Mouse (Mus musculus): ENCODE measurements around the gene Arrb1. TPM values are rescaled to one million over a fixed set of nuclear protein-coding genes. Genes with fewer than 3 reads are reported as not detected.
A peak's percentile ranks its signal among the peaks of the same experiment; 100 is the strongest.

Arrb1 gene
- polyA plus RNA-seq, 1 experiment from 2014 or later = 3.0 TPM

GRCm38 (mm10) chr7:99531408-99531970 is 3.8 kb upstream of the Arrb1 start:
- Histone ChIP-seq H3K9ac (replicated peaks; ENCODE audit: low read length) (no peak overlapping the region), H3K4me2 (ENCODE audit: low read depth, low read length) (no peak overlapping the region), H3K36me3 (replicated peaks; ENCODE audit: control insufficient read depth, insufficient read depth, low read depth, low read length) (no peaks in the 10 kb centered on the region), H3K4me3 (ENCODE audit: low read depth, low read length) (no peak overlapping the region), H3K27ac (replicated peaks; ENCODE audit: low read depth, low read length) (no peak overlapping the region), H3K27me3 (ENCODE audit: control insufficient read depth, insufficient read depth, low read length) (no peaks in the 10 kb centered on the region), H3K4me1 (ENCODE audit: control insufficient read depth, insufficient read depth, low read length) (peaks cover 6% of the 10 kb centered on the region; the same call in 1 of the 2 replicates), H3K9me3 (replicated peaks; ENCODE audit: control insufficient read depth, low read length) (no peaks in the 10 kb centered on the region)
- WGBS = 89% methylated on average over 3 of the region's 3 CpGs
- DNase-seq (ENCODE audit: low spot score) (no peak), ATAC-seq (replicated peaks; ENCODE audit: insufficient number of reproducible peaks, low FRiP score, low TSS enrichment, low read depth) (no peak)

DNA sequence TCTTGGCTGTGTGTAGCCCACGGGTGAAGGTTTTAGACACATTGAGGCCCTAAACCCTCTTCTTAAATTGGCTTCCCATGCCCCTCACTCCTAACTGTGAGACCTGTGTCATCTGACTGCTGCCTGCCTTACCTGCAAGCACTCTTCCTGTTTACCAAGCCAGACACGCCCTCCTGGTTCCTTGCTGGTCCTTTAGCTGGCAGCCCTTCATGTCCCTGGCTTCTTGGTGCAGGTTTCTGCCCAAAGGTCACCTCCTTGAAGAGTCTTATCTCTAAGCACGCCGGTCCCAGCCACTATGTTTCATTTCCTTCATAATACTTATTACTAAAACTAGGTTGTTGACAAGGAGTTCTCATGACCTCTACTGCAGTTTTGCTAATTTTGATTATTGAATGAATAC is 2.7 kb upstream of the Arrb1 start:
- H3K36me3 ChIP-seq (replicated peaks; ENCODE audit: control insufficient read depth, insufficient read depth, low read depth, low read length) = no peaks in the 10 kb centered on the region
- ATAC-seq (replicated peaks; ENCODE audit: insufficient number of reproducible peaks, low FRiP score, low TSS enrichment, low read depth) (no peak), DNase-seq (ENCODE audit: low spot score) (no peak)
- 86% methylated on average over 4 of the region's 4 CpGs for WGBS
- H3K4me3 ChIP-seq (ENCODE audit: low read depth, low read length) = no peak overlapping the region
- no peaks in the 10 kb centered on the region for H3K27me3 ChIP-seq (ENCODE audit: control insufficient read depth, insufficient read depth, low read length)
- H3K27ac ChIP-seq (replicated peaks; ENCODE audit: low read depth, low read length) = no peak overlapping the region
- no peak overlapping the region for H3K4me2 ChIP-seq (ENCODE audit: low read depth, low read length)
- H3K4me1 ChIP-seq (ENCODE audit: control insufficient read depth, insufficient read depth, low read length) = peaks cover 6% of the 10 kb centered on the region; the same call in 1 of the 2 replicates
- H3K9me3 ChIP-seq (replicated peaks; ENCODE audit: control insufficient read depth, low read length) = no peaks in the 10 kb centered on the region
- H3K9ac ChIP-seq (replicated peaks; ENCODE audit: low read length) = no peak overlapping the region

- Histone ChIP-seq H3K4me3 (ENCODE audit: low read depth, low read length) (no peak overlapping the region), H3K4me1 (ENCODE audit: control insufficient read depth, insufficient read depth, low read length) (peaks cover 6% of the 10 kb centered on the region; the same call in 1 of the 2 replicates), H3K9me3 (replicated peaks; ENCODE audit: control insufficient read depth, low read length) (no peaks in the 10 kb centered on the region), H3K4me2 (ENCODE audit: low read depth, low read length) (no peak overlapping the region), H3K27me3 (ENCODE audit: control insufficient read depth, insufficient read depth, low read length) (no peaks in the 10 kb centered on the region), H3K9ac (replicated peaks; ENCODE audit: low read length) (no peak overlapping the region), H3K27ac (replicated peaks; ENCODE audit: low read depth, low read length) (no peak overlapping the region), H3K36me3 (replicated peaks; ENCODE audit: control insufficient read depth, insufficient read depth, low read depth, low read length) (no peaks in the 10 kb centered on the region)
- WGBS = 79% methylated on average over 7 of the region's 7 CpGs
- DNase-seq (ENCODE audit: low spot score) = no peak
- no peak for ATAC-seq (replicated peaks; ENCODE audit: insufficient number of reproducible peaks, low FRiP score, low TSS enrichment, low read depth)
Measured at GRCm38 (mm10) chr7:99533600-99533999, 1.7 kb upstream of the Arrb1 start.

DNA sequence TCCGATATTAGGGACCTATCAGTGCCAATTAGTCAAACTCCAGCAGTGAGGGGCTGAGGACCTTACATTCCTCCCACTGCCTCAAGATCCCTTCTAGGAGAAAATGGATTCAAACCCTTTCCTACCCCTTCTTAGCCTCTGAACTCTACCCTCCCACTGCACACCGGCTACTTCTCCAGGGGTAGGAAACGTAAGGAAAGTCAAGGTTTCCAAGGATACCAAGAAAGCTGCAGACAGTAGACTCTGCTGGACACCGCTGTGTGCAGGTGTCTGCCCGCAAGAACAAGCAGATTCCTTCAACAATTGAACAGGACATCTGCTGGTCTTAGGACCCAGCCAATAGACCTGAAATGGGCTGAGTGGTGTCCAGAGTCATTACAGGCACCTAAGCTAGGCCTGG is 765 bp upstream of the Arrb1 start:
- H3K9me3 ChIP-seq (replicated peaks; ENCODE audit: control insufficient read depth, low read length) = no peaks in the 10 kb centered on the region
- H3K36me3 ChIP-seq (replicated peaks; ENCODE audit: control insufficient read depth, insufficient read depth, low read depth, low read length) = no peaks in the 10 kb centered on the region
- H3K4me1 ChIP-seq (ENCODE audit: control insufficient read depth, insufficient read depth, low read length) = peaks cover 6% of the 10 kb centered on the region; the same call in 1 of the 2 replicates
- peak; percentile 29 for DNase-seq (ENCODE audit: low spot score)
- 21% methylated on average over 5 of the region's 5 CpGs for WGBS
- H3K4me2 ChIP-seq (ENCODE audit: low read depth, low read length) = peak overlapping the region; percentile 93
- ATAC-seq (replicated peaks; ENCODE audit: insufficient number of reproducible peaks, low FRiP score, low TSS enrichment, low read depth) = peak; percentile 36
- peak overlapping the region; percentile 80; the same call in 1 of the 2 replicates for H3K4me3 ChIP-seq (ENCODE audit: low read depth, low read length)
- no peaks in the 10 kb centered on the region for H3K27me3 ChIP-seq (ENCODE audit: control insufficient read depth, insufficient read depth, low read length)
- H3K9ac ChIP-seq (replicated peaks; ENCODE audit: low read length) = peak overlapping the region; percentile 83
- peak overlapping the region; percentile 68 for H3K27ac ChIP-seq (replicated peaks; ENCODE audit: low read depth, low read length)

DNA sequence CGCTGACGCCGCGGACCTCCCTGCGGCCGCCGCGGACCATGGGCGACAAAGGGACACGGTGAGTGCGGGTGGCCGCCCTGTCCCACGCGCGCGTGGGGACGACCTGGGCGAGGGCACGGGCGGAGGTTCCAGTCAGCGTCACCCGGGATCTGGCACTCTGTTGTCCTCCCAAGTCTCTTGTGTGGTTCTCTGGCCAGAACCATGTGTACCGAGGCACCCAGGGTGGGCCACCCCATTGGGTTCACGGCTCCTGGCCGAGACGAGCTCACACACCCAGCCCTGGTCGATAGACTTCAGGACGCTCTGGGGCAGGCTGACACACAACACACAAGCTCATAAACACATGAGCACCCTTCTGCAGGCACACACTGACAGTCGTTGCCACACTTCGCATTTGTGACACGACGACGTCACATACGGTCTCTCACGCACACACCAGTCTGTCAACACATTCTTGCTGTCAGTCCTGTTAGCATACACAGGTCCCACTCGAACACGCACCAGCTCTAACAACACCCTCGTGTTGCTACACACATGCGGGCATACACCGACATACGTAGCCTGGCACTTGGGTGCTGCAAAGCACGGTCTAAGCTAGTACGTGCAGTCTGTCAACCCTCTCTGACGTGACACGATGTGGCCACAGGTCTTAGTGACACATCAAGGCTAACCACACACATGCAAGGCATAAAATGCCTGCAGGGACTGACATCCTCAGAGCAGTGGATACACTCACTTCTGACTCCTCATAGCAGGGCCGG is 655 bp downstream of the Arrb1 start:
- peak; percentile 11; the same call in 1 of the 2 replicates for ATAC-seq (replicated peaks; ENCODE audit: insufficient number of reproducible peaks, low FRiP score, low TSS enrichment, low read depth)

GRCm38 (mm10) chr7:99537183-99537756 is 2.0 kb downstream of the Arrb1 start:
- peaks cover 6% of the 10 kb centered on the region; the same call in 1 of the 2 replicates for H3K4me1 ChIP-seq (ENCODE audit: control insufficient read depth, insufficient read depth, low read length)
- H3K27me3 ChIP-seq (ENCODE audit: control insufficient read depth, insufficient read depth, low read length) = no peaks in the 10 kb centered on the region
- no peaks in the 10 kb centered on the region for H3K9me3 ChIP-seq (replicated peaks; ENCODE audit: control insufficient read depth, low read length)
- H3K4me2 ChIP-seq (ENCODE audit: low read depth, low read length) = no peak overlapping the region
- no peak overlapping the region for H3K27ac ChIP-seq (replicated peaks; ENCODE audit: low read depth, low read length)
- WGBS = 30% methylated on average over 5 of the region's 5 CpGs
- DNase-seq (ENCODE audit: low spot score) (no peak), ATAC-seq (replicated peaks; ENCODE audit: insufficient number of reproducible peaks, low FRiP score, low TSS enrichment, low read depth) (no peak)
- no peaks in the 10 kb centered on the region for H3K36me3 ChIP-seq (replicated peaks; ENCODE audit: control insufficient read depth, insufficient read depth, low read depth, low read length)
- H3K4me3 ChIP-seq (ENCODE audit: low read depth, low read length) = no peak overlapping the region
- H3K9ac ChIP-seq (replicated peaks; ENCODE audit: low read length) = no peak overlapping the region

More for the DNA sequence above, 655 bp downstream of the Arrb1 start:
- no peak for DNase-seq (ENCODE audit: low spot score)
- WGBS = 9% methylated on average over 46 of the region's 46 CpGs
- Histone ChIP-seq H3K4me1 (ENCODE audit: control insufficient read depth, insufficient read depth, low read length) (peaks cover 6% of the 10 kb centered on the region; the same call in 1 of the 2 replicates), H3K36me3 (replicated peaks; ENCODE audit: control insufficient read depth, insufficient read depth, low read depth, low read length) (no peaks in the 10 kb centered on the region), H3K9me3 (replicated peaks; ENCODE audit: control insufficient read depth, low read length) (no peaks in the 10 kb centered on the region), H3K4me3 (ENCODE audit: low read depth, low read length) (peak overlapping the region; percentile 80), H3K27me3 (ENCODE audit: control insufficient read depth, insufficient read depth, low read length) (no peaks in the 10 kb centered on the region), H3K9ac (replicated peaks; ENCODE audit: low read length) (peak overlapping the region; percentile 83), H3K27ac (replicated peaks; ENCODE audit: low read depth, low read length) (peak overlapping the region; percentile 68), H3K4me2 (ENCODE audit: low read depth, low read length) (peak overlapping the region; percentile 93)

GRCm38 (mm10) chr7:99538421-99538820 is 3.2 kb downstream of the Arrb1 start:
- H3K9me3 ChIP-seq (replicated peaks; ENCODE audit: control insufficient read depth, low read length) = no peaks in the 10 kb centered on the region
- no peaks in the 10 kb centered on the region for H3K27me3 ChIP-seq (ENCODE audit: control insufficient read depth, insufficient read depth, low read length)
- H3K9ac ChIP-seq (replicated peaks; ENCODE audit: low read length) = no peak overlapping the region
- H3K36me3 ChIP-seq (replicated peaks; ENCODE audit: control insufficient read depth, insufficient read depth, low read depth, low read length) = no peaks in the 10 kb centered on the region
- H3K4me3 ChIP-seq (ENCODE audit: low read depth, low read length) = no peak overlapping the region
- ATAC-seq (replicated peaks; ENCODE audit: insufficient number of reproducible peaks, low FRiP score, low TSS enrichment, low read depth) = no peak
- peaks cover 6% of the 10 kb centered on the region; the same call in 1 of the 2 replicates for H3K4me1 ChIP-seq (ENCODE audit: control insufficient read depth, insufficient read depth, low read length)
- DNase-seq (ENCODE audit: low spot score) = no peak
- 65% methylated on average over 4 of the region's 4 CpGs for WGBS
- H3K4me2 ChIP-seq (ENCODE audit: low read depth, low read length) = no peak overlapping the region; the same call in 1 of the 2 replicates
- H3K27ac ChIP-seq (replicated peaks; ENCODE audit: low read depth, low read length) = no peak overlapping the region
